Mouse (Mus musculus) kidney, postnatal 0 days (tissue): ENCODE measurements at regions not wholly inside any gene's neighbourhood (a gene's known extent, or its start where the extent isn't known, plus 50 kb on each side); places are given as distances from the start of the nearest gene placed in this dataset.
A peak's percentile ranks its signal among the peaks of the same experiment; 100 is the strongest.

ENCODE experiments used
- ATAC-seq: fragments of 200-750 bp; cut with Nextera tagmentation; replicated peaks from 2 replicates; pipeline ENCODE4 v1.8.0; 2017; ENCODE audit warnings: low read depth, moderate number of reproducible peaks, moderate TSS enrichment, moderate library complexity; ENCODE audit not compliant: low FRiP score
- DNase-seq: peaks from one replicate; pipeline ENCODE4 v3.0.0-alpha.2; 2016; ENCODE audit warnings: low spot score
- H3K27ac ChIP-seq: fragments of 300-500 bp; sonication (generic); 2 replicates; pipeline ENCODE4 v1.5.1; 2014; ENCODE audit warnings: mild to moderate bottlenecking
- H3K27me3 ChIP-seq: fragments of 300-500 bp; sonication (generic); 2 replicates; pipeline ENCODE4 v1.6.1; 2014; ENCODE audit warnings: low read length, mixed read lengths; ENCODE audit not compliant: insufficient read depth
- H3K36me3 ChIP-seq: fragments of 300-500 bp; sonication (generic); 2 replicates; pipeline ENCODE4 v1.6.1; 2014; ENCODE audit warnings: low read length, mixed read lengths; ENCODE audit not compliant: insufficient read depth
- H3K4me1 ChIP-seq: fragments of 300-500 bp; sonication (generic); replicated peaks from 2 replicates; pipeline ENCODE4 v1.6.1; 2014; ENCODE audit warnings: antibody characterized with exemption, low read length, mixed read lengths; ENCODE audit not compliant: insufficient read depth
- H3K4me2 ChIP-seq: fragments of 300-500 bp; sonication (generic); 2 replicates; pipeline ENCODE4 v1.6.1; 2014; ENCODE audit warnings: mild to moderate bottlenecking, low read length, moderate library complexity, mixed read lengths
- H3K4me3 ChIP-seq: fragments of 300-500 bp; sonication (generic); replicated peaks from 2 replicates; pipeline ENCODE4 v1.5.1; 2014; ENCODE audit warnings: low read depth, low read length
- H3K9ac ChIP-seq: fragments of 300-500 bp; sonication (generic); 2 replicates; pipeline ENCODE4 v1.6.1; 2014; ENCODE audit warnings: low read depth, low read length
- H3K9me3 ChIP-seq: fragments of 300-500 bp; sonication (generic); replicated peaks from 2 replicates; pipeline ENCODE4 v1.6.1; 2016; ENCODE audit warnings: low read length, inconsistent platforms, mixed read lengths
- CTCF ChIP-seq: IDR thresholded peaks from 2 replicates; pipeline ENCODE4 v1.5.1; 2016; ENCODE audit warnings: antibody characterized with exemption, low read depth, mild to moderate bottlenecking, moderate library complexity
- WGBS: fragments of 180-500 bp; shearing (Covaris S2); extraction: QIAGEN DNeasy Blood & Tissue Kit; methylation state at CpG from one replicate; pipeline ENCODE4 v1.1.7; 2014; 5-methylcytosine and 5-hydroxymethylcytosine counted together

DNA sequence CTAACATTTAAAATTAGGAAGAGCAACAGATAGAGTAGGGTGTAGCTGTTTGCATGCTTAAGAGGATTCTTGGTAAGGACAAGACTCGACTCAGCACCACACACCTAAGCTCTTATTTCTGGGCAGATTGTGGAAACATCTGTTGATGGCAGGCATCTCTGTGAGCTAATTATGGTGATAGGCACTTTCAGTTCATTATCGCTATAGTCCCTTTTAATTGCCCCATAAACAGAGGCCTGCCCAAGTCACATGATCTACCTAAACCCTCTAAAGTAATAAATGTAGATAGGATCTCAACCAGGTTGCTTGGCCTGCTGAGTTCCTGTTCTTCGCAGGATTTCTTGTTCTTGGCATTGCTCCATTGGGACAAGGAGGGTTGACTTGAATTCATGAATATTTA lies 88.8 kb upstream of the Selenok start:
- no peaks in the 10 kb centered on the region for H3K27me3 ChIP-seq
- no peak for DNase-seq
- TF ChIP-seq CTCF, result no peak
- H3K9me3 ChIP-seq, result no peaks in the 10 kb centered on the region
- no peak overlapping the region for H3K27ac ChIP-seq
- no peak for ATAC-seq
- peaks cover 4% of the 10 kb centered on the region; the same call in 1 of the 2 replicates for H3K4me1 ChIP-seq
- 91% methylated on average over 3 of the region's 3 CpGs for WGBS
- H3K4me2 ChIP-seq, result no peak overlapping the region
- no peaks in the 10 kb centered on the region for H3K36me3 ChIP-seq
- no peak overlapping the region for H3K4me3 ChIP-seq
- H3K9ac ChIP-seq, result no peak overlapping the region

DNA sequence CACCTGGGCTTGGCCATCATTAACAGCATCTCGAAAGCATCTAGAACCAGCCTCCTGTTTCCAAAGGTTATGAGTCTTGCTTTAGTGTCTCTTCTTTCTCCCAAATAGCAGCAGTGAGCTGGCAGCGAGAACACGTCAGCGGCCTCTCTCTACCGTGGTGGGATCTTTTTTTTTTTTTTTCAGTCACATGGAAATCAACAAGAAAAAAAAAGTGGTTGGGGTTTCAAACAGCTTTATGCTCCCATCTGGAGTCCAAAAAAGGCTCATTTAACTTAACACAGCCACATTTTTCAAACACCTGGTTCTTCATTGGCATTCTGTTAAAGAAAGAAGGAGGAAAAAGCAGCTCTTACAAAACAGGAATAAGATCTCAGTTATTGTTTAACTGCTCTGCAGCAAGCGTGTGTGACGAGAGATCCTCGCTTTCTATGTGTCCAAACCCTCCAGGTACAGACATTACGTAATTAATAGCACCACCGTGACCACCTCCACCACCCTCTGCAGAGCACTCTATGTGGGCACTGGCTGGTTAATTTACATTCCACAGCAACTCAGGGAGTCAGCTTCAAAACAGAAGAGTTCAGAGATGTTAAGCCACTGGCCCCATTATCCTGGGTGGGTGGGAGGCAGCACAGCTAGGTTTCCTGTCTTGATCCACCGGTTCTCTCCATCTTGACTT lies 85.3 kb upstream of the Selenok start:
- peak; percentile 68; the same call in 1 of the 2 replicates for ATAC-seq
- Histone ChIP-seq H3K9ac (no peak overlapping the region), H3K4me2 (no peak overlapping the region), H3K4me3 (no peak overlapping the region), H3K9me3 (no peaks in the 10 kb centered on the region), H3K4me1 (peaks cover 4% of the 10 kb centered on the region; the same call in 1 of the 2 replicates), H3K27ac (0 out of 2 replicates have a peak overlapping the region, but pooled peaks have one; percentile 9), H3K27me3 (no peaks in the 10 kb centered on the region), H3K36me3 (no peaks in the 10 kb centered on the region)
- 48% methylated on average over 11 of the region's 11 CpGs for WGBS
- no peak for DNase-seq
- TF ChIP-seq CTCF, result no peak

DNA sequence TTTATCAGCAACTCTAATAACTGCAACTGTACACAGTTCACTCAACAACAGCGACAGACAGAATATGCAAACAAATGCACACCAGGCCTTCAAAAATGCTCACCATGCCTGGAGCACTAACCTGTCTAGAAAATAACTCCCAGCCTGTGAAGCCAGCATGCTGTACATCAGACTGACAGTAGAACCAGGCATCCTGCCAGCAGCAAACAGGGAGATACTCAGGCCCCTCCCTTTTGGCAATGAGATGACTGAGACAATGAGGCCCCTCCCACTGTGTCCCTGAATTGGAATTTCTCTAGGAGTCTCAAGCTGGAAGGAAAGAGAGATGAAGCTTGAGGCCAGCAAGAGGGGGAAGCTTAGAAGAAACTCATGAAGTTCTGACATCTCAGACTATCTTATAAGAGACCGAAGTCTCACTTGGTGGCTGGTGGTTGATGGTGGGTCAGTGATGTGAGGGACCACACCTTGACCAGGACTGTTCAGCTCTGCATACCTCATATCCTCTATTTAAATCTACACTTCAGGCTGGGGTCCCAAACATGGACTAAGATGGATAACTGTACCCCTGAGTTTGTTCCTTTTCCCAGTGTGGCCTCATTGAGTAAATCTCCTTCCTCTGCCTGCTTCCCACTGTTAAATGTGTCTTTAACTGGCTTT lies 72.6 kb upstream of the Selenok start:
- H3K4me1 ChIP-seq, result no peaks in the 10 kb centered on the region
- H3K9ac ChIP-seq, result no peak overlapping the region
- peak; percentile 93 for DNase-seq
- WGBS, result 66% methylated on average over 2 of the region's 2 CpGs
- no peak overlapping the region for H3K4me3 ChIP-seq
- no peak for TF ChIP-seq CTCF
- no peak overlapping the region for H3K4me2 ChIP-seq
- no peaks in the 10 kb centered on the region for H3K36me3 ChIP-seq
- no peaks in the 10 kb centered on the region for H3K9me3 ChIP-seq
- no peak; the same call in 1 of the 2 replicates for ATAC-seq
- H3K27me3 ChIP-seq, result no peaks in the 10 kb centered on the region
- no peak overlapping the region for H3K27ac ChIP-seq

DNA sequence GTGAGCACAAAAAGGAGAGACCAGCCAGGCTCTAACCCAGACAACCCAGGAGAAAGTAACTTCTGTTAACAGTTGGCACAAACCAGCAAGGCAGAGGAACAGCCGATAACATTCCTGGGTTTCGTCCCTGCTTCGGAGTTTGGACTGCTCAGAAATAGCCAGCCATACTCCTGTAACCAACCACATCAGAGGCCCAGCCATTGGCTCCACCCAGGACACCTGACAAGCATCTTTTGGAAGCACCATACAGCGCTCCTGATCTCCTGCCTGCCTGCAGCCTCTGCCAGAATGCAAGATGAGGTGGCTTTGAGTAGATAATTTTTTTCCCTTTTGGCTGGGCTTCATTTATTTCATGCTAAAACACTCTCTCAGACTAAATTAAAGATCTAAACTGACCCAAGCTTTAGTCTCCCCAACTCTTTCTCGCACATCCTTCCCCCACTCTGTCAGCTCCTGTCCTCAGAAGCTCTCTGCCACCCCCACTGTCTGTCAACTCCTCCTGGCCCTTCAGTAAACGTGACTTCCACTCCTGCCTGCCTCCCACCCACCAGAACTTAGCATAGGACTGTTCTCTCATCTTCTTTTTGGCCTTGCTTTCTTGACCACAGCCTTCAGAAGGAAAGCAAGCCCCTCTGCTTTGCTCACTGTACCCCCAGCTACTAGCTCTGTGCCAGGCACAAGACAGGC lies 72.0 kb upstream of the Selenok start:
- TF ChIP-seq CTCF, result no peak
- Histone ChIP-seq H3K36me3 (no peaks in the 10 kb centered on the region), H3K27ac (no peak overlapping the region), H3K4me2 (no peak overlapping the region), H3K4me3 (no peak overlapping the region), H3K27me3 (no peaks in the 10 kb centered on the region), H3K9ac (no peak overlapping the region), H3K4me1 (no peaks in the 10 kb centered on the region), H3K9me3 (no peaks in the 10 kb centered on the region)
- ATAC-seq, result no peak
- DNase-seq, result no peak
- 59% methylated on average over 6 of the region's 6 CpGs for WGBS

DNA sequence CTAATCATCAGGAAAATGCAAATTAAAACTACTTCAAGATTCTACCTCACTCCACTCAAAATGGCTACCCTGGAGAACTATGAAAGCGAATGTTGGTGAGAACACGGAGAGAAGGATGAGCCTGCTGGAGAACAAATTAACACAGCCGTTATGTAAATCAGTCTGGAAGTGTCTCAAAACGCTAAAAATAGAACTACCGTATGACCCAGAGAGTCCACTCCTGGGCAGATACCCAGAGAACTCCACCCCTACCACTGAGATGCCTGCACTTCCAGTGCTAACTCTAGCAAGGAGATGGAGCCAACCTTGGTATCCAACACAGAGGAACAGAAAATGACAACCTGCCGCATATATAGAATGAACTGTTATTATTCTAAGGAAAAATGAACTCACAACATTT lies 67.2 kb upstream of the Selenok start:
- Histone ChIP-seq H3K36me3 (no peaks in the 10 kb centered on the region), H3K4me3 (no peak overlapping the region), H3K9ac (no peak overlapping the region), H3K4me2 (no peak overlapping the region), H3K27ac (no peak overlapping the region), H3K27me3 (no peaks in the 10 kb centered on the region), H3K9me3 (no peaks in the 10 kb centered on the region), H3K4me1 (no peaks in the 10 kb centered on the region)
- TF ChIP-seq CTCF, result no peak
- 75% methylated on average over 6 of the region's 6 CpGs for WGBS
- DNase-seq (no peak), ATAC-seq (no peak)

DNA sequence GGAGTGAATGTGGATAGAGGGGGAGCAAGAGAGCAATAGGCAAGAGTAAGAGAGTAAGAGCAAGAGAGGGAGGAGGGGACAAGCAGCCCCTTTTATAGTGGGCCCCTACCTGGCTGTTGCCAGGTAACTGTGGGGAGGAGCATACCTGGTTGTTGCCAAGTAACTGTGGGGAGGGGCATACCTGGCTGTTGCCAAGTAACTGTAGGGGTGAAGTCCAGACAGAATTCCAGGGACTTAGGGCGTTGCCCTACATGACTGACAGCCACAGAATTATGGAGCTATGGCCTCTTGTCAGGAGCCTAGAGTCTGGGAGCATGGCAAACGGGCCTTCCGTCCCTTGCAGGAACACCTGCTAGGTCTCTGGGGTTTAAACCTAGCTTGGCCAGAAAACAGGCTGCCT lies 64.5 kb upstream of the Selenok start:
- Histone ChIP-seq H3K27me3 (no peaks in the 10 kb centered on the region), H3K9me3 (no peaks in the 10 kb centered on the region), H3K4me3 (no peak overlapping the region), H3K27ac (no peak overlapping the region), H3K4me1 (no peaks in the 10 kb centered on the region), H3K9ac (no peak overlapping the region), H3K36me3 (no peaks in the 10 kb centered on the region), H3K4me2 (no peak overlapping the region)
- WGBS, result 76% methylated on average over 3 of the region's 3 CpGs
- ATAC-seq (no peak), DNase-seq (no peak)
- no peak for TF ChIP-seq CTCF
